Mouse (Mus musculus) olfactory bulb, adult 2 months (tissue): ENCODE measurements at regions not wholly inside any gene's neighbourhood (a gene's known extent, or its start where the extent isn't known, plus 50 kb on each side); places are given as distances from the start of the nearest gene placed in this dataset.

Source experiments
- CTCF ChIP-seq: fragments of 200-500 bp; IDR thresholded peaks from 2 replicates; pipeline ENCODE4 v1.5.1; 2012; ENCODE audit warnings: low read depth, mild to moderate bottlenecking, low read length, moderate library complexity; ENCODE audit not compliant: insufficient read depth
- POLR2A ChIP-seq: fragments of 200-500 bp; IDR thresholded peaks from 2 replicates; pipeline ENCODE4 v1.6.1; 2012; ENCODE audit warnings: mild to moderate bottlenecking, low read depth, low read length, moderate library complexity; ENCODE audit not compliant: insufficient read depth

GRCm38 (mm10) chr4:83966898-83967297 lies 441.6 kb downstream of the Ccdc171 start:
- TF ChIP-seq CTCF = no peak
- TF ChIP-seq POLR2A = no peak
